Mouse (Mus musculus) right cerebral cortex, postnatal 25 days (tissue): Measurements from ENCODE around the gene Gm34653.
"Not testable (repeated sequence)": the region's sequence is repeated elsewhere in the genome, so short reads cannot be mapped to it uniquely, and the experiment has no call there.

ENCODE experiments used
- DNase-seq: peaks from one replicate; pipeline ENCODE4 v3.0.0; 2022

Gene Gm34653

DNA sequence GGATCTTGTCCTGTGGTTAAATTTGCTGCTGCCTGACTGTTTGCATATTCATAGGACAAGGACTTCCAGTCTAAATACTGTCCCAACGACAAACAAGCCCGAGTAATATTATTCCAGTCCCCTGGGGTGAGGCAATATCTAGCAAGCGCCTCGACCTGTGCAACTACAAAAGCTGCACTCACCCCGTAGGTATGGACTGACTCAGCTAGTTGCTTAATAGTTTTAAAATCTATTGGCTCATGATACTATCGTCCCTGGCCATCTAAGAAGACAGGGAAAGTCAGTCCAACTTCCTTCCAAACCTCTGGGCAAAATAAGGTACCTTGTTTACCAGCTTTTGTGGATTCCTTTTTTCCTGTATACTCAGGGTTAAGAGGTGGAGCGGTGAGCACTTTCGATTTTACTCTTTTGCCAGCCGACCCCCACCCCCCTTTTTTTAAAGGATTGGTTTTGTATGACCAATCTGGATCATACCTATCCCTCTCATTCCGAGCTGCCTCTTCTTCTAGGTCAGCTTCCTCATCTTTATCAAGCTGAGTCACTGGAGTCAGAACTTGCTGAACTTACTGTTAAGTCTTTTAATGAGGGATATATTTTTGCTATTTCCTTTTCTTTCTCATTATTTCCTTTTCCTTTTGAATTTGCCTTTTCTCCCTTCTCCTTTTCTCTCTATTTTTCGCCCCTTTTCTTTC lies at the start of gene Gm34653:
Gm34653 (plus strand) TSS at position 242 of the 692 bp plus-strand sequence.
- DNase-seq = not testable (repeated sequence)

DNA sequence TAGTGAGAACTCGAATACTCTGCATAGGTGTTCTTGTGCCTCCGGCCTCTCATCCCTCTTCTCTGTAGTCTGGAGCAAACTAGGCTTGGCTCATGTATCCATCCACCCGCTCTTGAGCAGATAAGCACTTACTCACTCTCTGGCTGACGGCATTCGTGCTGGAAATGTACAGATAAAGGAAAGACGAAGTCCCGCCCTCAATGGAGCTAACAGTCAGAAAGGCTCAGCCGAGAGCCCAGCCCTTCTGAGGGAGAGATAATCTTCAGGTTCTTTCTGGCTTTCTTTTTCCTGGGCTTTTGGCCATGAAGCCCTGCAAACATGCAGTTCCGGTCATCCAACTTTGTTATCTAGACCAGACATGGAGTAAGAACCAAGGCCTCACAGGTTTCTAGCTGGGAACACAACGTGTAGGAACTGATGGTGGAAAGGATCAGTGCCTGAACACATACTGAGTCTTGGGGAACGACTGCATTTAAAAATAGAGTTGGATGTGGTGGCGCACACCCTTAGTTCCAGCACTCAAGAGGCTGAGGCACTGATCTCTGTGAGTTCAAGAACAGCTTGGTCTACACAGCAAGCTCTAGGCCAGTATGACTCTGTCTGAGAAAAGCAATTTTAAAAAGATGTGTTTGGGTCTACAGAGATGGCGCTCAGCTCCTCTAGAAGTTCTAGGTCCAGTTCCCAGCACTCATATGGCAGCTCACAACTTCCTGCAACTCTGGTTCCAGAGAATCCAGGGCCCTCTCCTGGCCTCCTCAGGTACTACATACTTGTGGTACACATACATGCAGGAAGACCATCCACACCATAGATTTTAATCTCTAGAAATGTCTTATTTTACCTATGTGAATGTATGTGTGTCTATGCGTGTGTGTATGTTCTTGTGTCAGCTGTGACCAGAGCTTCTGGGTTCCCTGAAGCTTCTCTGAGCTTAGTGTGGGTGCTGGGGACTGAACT lies 49.5 kb upstream of the Gm34653 start:
- DNase-seq = no peak

DNA sequence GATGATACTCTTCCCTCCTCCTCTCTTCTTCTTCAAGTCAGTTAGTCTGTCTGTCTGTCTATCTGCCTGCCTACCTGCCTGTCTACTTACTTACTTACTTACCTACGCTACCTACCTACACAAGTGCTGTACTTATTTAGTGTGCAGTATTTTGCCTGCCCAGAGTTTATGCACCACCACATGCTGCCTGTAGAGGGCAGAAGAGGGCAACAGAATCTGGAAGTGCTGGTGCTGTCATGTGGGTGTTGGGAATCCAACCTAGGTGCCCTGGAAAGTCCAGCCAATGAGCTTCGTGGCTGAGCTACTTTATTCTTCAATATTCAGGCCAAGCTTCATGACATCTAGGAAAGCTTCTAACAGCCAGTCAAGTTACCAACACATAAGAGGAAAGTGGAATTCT lies 48.7 kb upstream of the Gm34653 start:
- DNase-seq = peak; percentile 17

DNA sequence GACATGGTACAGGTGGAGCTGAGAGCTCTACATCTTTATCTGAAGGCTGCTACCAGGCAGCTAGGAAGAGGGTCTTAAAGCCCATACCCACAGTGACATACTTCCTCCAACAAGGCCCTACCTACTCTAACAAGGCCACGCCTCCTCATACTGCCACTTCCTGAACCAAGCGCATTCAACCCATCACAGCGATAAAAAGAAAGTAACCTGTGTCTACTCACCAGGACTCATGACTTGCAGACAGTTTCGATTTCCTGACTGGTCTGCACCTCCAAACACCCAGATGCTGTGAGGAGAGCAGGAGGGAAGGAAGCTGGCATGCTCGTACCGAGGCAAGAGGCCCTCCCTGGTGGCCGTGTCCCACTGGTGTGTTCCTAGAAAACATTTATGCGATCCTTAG lies 42.5 kb upstream of the Gm34653 start:
- no peak for DNase-seq

DNA sequence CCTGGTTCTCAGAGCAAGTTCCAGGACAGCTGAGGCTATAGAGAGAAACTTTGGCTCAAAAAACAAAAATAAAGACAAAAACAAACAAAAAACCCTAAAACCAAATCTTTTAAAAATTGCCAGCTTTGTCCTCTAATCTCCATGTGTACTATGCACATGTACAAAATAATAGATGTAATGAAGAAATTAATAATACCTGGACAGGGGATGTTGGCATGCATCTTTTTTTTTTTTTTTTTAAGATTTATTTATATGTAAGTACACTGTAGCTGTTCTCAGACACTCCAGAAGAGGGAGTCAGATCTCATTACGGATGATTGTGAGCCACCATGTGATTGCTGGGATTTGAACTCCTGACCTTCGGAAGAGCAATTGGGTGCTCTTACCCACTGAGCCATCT lies 40.3 kb upstream of the Gm34653 start:
- not testable (repeated sequence) for DNase-seq

DNA sequence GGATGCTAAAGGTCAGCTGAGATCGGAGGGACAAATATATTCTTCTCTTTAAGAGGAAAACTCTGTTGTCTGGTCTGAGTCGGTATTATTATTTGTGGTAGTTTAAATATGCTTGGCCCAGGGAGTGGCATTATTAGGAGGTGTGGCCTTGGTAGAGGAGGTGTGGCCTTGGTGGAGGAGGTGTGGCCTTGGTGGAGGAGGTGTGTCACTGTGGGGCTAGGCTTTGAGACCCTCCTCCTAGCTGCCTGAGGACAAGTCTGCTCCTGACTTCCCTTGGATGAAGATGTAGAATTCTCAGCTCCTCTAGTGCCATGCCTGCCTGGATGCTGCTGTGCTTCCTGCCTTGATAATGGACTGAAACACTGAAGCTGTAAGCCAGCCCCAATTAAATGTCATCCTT lies 38.3 kb upstream of the Gm34653 start:
- no peak for DNase-seq

DNA sequence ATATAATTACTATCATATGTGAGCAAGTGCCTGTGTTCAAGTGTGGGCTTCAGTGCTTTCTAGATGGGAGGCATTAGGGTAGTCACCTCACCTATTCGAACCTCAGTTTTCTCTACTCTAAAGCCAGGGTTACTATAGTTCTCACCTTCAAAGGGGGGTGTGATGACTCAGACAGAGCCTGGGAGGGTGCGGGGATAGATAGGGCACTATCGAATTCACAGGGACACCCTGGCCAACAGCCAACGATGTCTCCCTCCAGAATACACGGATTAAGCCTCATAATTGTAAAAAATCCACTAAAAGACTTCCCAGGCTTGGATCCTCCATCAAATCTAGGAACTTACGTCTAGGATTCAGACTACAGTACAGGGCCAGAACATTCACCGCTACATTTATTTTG lies 37.4 kb upstream of the Gm34653 start:
- DNase-seq = no peak

DNA sequence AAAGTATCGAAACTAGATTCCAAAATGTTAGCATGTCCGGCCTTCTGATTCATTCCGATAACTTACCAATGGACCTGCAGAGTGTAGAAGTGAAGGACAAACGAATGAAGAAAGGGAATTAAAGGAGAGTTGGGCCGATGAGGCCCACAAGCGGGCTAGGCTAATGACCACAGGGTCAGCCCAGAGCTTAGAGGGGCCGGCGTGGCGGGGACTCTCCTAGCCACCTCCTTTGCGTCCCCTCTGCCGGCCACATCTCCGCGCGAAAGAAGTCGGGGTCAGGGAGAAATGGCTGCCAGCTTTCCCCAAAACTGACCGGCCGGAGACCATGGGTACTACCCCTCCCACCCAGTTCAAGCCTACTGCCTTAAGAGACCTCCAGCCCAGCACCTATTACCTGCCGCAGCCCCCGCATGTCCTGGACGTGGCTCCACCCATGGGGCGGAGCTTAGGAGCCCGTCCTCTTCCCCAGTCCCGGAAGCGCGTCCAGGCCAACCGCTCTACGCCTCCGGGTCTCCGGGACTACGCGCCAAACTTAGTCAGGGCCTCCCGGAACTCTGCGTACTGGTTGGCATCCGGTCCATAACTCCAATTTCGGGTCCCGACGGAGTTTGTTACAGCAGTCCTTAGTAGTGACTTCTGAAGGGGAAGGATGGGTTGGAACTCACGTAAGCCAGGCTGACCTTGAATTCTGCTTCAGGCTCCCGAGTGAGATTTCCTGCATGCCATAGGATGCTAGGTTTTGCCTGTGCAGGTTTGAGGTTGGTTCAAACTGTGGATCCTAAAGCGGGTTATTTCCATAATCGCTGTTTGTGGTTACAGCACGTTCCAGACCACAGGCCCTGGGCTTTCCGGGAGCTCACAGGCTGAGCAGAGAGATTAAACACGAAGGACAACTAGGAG lies 33.2 kb upstream of the Gm34653 start, which contains the start of gene Rabepk:
Rabepk (minus strand) TSS at position 556 of the 900 bp plus-strand sequence.
- peak; percentile 81 for DNase-seq

DNA sequence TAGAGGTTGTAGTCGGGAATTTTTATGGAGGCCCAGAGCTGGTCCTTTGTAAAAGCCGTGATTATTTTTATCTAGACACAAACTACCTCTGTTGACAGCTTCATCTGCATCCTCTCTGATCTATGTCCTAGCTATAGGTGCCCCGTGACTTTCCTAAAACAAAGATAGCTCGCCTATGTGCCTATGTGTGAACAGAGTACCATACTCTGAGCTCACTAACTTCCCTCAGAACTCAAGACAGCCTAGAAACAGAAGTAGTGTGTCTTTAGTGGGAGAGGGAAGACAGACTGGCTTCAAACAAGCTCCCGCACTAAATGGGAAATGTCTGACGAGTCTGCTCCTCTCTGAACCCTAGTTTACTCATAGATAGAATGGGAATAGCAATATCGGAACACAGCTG lies 32.4 kb upstream of the Gm34653 start:
- DNase-seq = no peak

DNA sequence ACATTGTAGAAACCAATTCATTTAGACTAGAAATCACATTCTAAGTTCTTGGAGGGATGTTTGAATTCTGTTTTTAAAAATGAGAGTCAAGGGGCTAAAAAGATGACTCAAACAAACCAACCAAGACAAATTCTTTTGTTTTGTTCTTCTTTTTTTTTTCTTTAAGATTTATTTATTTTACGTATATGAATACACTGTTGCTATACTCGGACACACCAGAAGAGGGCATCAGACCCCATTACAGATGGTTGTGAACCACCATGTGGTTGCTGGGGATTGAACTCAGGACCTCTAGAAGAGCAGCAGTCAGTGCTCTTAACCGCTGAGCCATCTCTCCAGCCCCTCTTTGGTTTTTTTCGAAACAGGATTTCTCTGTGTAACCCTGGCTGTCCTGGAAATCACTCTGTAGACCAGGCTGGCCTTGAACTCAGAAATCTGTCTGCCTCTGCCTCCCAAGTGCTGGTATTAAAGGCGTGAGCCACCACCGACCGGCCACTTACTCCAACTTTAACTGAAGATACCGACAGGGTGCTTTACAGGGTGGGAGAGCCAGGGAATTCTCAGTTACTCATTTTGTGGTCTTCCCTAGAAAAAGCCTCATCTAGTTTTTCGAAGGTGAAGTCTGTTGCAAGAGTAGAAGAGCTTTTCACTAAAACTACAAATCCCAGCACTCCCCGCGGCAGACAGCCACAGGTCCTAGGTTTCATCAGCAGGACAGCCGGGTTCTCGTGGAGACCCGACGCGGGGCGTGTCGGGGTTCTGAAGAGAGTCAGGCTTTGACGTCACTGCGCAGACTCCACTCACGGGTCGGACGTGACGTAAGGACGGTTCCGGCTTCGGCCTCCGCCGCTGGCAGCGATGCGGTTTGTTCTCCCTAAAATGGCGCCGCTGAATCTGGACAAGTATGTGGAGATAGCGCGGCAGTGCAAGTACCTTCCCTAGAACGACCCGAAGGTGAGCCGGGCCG lies 31.0 kb upstream of the Gm34653 start:
- peak; percentile 98 for DNase-seq

DNA sequence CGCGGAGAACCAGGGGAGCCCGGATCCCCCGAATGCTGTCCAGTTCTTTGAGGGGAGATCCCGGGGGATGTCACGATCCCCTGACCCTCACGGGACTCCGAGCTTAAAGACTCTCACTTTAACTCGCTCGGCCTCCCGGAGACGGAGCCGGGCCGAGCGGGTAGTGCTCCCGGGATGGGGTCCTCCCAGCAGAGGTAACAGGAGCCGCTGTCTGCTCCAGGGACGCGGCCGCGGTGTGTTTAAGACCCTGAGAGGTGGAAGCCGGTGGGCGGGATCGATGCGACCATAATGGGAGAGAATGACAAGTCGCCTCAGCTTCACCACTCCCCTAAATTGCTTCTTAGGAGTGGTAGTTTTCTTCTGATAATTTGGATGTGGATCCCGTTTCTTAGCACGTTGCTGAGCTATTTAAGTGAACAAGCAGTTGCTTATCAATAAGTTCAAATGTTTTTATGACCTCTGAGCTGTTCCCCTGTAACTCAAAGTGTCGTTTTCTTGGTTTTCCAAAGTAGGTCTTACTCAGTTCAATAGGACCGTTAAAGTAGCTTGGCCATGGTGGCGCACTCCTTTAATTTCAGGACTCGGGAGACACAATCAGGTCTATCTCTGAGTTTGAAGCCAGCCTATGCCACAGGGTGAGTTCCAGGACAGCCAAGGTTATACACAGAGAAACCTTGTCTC lies 30.1 kb upstream of the Gm34653 start:
- not testable (repeated sequence) for DNase-seq

DNA sequence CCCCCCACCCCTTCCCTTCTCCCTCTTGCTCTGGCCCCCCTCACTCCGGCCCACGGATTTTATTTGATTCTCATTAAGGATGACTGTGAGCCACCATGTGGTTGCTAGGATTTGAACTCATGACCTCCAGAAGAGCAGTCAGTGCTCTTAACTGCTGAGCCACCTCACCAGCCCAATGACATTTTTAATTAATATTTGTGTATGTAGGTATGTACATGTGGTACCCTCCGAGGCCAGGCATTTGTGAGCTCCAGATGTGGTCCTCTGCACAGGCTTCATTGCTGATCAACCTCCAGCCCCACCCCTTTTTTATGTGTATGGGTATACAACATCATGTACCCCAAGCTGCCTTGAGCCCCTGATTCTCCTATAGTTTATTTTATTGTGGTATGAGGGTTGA lies 29.1 kb upstream of the Gm34653 start:
- DNase-seq = no peak

DNA sequence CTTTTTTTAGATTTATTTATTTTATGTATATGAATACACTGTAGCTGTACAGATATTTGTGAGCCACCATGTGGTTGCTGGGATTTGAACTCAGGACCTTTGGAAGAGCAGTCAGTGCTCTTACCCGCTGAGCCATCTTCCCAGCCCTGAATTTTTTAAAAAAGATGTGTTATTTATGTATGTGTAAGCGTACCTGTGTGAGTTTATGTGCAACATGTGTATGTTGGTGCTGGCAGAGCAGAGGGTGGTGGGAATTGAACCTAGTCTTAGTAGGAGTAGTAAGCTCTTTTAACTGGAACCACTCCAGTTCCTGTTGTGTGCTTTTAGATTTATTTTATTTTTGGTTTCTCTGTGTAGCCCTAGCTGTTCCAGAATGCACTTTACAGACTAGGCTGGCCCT lies 28.6 kb upstream of the Gm34653 start:
- DNase-seq = no peak

DNA sequence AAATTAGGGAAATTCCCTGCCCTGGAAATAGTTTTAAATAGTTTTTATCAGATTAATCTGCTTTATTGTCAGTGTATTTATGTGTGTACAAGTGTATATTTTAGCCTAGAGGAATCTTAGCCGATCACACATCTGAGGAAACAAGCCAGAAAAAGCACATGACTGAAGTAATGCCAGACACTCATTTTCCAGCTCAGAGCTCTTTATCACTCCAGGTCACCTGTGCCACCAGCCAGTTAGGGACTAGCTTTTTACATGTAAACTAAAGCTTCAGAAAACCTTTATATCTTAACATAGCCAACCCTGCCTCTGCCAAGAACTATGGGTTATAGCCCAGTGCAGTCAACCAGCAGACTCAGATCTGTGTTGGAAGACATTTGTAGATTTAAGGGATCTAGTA lies 28.0 kb upstream of the Gm34653 start:
- no peak for DNase-seq

DNA sequence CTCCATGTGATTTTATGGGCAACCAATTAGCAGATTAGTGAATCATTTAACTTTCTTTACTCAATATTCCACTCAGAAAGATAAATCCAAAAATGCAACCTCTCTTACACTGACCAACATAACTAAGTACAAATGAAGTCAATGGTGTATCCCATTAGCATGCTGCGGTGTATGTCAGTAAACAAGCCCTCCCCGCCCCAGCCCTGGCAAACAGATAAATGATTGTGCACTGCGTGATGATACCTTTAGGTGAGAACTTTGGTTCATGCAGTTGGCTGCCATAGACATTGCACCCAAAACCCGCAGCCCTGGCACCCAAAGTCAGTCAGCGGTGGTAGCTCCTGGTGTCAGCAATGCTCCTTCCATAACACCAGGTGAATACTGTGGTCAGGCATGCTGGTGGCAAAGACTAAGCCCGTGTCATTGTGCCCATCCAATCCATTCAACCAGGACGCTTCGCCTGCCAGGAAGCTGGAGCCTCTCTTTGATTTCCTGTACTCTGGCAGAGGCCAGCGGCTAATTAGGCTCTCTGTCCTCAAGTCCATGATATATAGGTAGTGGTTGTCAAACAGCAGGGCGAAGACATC lies 27.4 kb upstream of the Gm34653 start:
- no peak for DNase-seq

DNA sequence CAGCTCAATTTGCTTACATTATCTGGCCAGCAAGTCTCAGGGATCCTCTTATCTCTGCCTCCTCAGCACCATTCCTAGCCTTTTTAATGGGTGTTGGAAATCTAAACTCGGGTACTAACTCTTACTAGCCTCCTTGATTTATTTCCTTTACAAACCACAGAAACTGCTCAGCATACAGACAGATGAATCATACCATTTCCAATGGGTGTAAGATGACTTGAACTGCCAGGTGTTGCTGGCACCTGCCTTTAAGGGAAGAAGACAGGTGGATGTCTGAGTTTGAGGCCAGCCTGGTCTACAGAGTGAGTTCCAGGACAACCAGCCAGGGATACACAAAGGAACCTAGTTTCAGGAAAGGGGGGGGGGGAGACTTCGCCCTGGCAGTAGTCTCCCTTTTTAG lies 24.8 kb upstream of the Gm34653 start:
- no peak for DNase-seq

DNA sequence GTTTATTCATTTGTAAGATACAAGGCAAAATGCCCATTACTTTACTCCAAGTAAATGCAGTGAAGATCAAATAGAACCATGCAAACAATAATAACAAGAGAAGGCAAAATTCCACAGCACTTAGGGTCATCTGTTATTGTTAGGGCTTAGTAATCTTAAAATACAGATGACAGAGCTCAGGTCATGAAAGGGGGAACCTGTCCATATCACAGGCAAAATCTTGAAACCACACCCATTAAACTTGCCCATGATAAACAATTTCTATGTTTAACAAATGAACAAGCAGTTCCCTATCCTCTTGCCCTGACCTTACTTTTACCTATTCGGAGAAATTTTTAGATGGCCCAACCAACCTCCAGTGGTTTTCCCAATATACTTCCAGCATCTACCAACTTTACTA lies 23.2 kb upstream of the Gm34653 start:
- no peak for DNase-seq

DNA sequence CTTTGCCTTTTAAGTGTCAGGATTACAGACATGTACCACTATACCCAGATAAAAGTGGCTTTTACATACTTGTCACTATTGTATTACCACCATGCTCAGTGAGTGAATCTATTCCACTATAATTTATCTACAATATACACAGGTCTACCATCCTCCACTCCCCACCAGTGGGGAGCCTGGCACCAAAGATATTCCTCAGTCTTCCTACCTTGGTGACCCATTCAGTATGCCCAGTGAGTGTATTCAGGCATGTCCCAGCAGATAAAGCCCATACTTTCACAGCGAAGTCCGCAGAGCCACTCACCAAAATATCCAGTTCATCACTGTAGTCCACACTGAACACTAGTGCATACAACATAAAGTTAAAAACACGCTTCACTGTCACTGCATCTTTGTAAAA lies 22.0 kb upstream of the Gm34653 start:
- no peak for DNase-seq

DNA sequence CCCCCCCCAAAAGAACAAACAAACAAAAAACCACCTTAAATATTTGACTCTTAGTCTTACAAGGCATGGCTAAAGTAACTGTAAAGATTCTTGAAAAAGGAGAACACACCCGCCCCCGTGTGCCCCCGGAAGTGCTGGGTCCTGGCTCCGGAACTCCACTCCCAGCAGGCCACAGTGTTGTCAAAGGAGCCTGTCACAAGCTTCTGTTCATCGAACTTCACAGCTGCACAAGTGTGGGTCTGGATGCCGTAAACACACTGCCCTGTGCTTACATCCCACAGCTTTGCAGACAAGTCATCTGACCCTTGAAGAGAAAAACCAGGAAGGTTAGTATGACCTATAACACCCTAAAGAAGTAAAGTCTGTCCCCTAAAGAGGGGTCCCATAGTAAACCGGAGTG lies 20.1 kb upstream of the Gm34653 start:
- DNase-seq = no peak

DNA sequence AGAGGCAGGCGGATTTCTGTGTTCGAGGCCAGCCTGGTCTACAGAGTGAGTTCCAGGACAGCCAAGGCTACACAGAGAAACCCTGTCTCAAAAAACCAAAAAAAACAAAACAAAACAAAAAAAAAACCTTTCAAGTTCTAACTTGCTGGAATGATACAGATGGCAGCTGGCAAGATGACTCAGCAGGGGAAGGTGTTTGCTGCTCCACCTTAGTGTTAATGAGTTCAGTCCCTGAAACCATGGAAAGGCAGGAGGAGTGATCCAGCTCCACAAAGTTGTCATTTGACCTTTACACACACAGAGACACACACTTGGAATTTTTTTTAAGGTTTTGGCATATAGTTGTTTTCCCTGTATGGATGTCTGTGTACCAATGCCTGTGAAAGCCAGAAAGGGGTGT lies 16.9 kb upstream of the Gm34653 start:
- not testable (repeated sequence) for DNase-seq

DNA sequence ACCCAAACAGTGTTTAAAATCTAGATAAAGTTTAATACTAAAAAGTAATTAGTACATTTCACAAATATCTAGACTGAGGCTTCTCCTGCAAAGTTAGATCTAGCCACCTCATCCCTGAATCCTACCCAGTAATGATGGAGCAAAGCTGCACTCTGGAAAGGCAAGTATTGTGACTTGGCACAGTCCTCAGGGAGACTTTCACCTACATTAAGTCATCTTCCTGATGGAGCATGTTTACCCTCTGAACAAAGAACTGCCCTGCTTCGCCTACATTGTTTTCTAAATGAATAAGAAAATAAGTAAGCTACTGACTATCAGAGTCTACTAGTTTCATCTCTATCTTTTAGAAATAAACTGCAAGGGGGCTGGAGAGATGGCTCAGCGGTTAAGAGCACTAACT lies 14.3 kb upstream of the Gm34653 start:
- DNase-seq = no peak
